Mouse (Mus musculus) ES-CJ7 (cell line): ENCODE measurements around the gene Mettl14.
"Not testable (repeated sequence)": the region's sequence is repeated elsewhere in the genome, so short reads cannot be mapped to it uniquely, and the experiment has no call there.

ENCODE experiments used
- DNase-seq: peaks from one replicate; pipeline ENCODE4 v3.0.0; 2011; ENCODE audit warnings: low read depth, low spot score

Mettl14 gene

DNA sequence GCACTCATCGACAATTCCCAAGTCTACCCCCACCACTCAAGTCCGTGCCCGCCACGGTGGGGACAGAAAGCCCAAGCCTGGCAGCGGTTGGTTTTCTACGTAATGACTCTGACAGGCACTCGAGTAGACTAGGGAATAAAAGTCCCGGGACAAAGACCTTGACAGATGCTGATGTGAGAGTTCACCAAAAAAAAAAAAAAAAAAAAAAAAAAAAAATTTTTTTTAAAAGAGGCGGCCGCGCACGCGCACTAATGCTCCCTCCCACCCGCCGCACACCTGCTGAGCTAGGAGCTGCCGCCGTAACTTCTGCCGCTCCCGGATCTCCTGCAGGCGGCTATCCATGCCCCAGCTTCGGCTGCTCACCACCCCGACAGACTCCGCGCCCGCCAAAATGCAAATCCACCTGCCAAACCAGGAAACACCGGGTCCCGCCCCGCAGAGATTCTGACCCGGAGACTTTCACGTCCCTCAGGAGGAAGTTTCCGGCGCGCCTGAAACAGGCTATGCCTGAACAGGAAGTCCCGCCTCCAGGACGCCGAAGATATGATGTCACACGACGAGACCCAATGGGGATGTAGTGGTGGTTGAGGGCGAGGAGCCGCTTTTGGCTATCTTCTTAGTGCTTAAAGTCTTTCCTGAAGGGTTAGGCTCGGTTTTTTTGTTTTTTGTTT, at the start of gene Mettl14:
Mettl14 (minus strand) TSS at position 623 of the 671 bp plus-strand sequence.
- peak; percentile 98 for DNase-seq

GRCm38 (mm10) chr3:123433362-123433761, 47.5 kb upstream of the Mettl14 start:
- no peak for DNase-seq

GRCm38 (mm10) chr3:123431951-123432674, 46.2 kb upstream of the Mettl14 start:
- no peak for DNase-seq

DNA sequence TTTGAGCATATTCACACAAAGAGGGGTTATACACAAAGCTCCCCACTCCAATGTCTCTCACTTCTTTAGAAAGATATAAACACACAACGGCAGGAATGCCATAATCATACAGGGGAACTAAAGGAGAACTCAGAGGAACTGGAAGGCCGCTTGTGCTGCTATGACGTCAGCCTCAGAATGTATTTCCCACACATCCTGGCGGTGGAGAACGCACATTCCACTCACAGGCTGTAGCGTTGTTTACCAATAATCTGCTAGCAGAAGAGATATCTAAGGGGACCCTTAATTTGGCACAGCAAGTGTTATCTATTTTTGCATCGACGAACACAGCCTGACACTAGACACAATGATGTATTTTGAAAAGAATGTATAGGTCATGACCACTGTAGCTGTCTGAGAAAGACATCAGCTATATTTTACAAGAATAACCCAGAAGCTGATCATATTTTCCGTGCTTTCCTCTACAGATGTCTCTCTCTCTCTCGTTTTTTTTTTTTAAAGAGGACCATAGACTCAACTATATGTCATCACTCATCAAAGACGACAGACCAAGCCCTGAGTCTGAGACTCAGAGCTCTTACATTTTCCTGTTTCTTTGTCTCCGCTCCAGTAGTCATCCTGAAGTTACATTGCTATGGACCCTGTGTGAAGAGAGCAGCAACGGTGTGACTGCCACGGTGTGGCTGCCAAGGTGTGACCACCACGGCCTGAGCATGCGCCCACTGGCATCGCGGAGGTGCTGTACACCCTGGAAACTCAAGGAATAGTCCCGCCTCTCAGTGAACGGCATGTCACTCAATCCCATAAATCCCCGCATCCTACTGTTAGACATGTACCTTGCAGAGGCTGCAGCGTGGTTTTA, 43.9 kb upstream of the Mettl14 start:
- no peak for DNase-seq

- DNase-seq, result no peak
Observed at GRCm38 (mm10) chr3:123428005-123428404, 42.1 kb upstream of the Mettl14 start.

GRCm38 (mm10) chr3:123425647-123426046, 39.7 kb upstream of the Mettl14 start:
- DNase-seq, result no peak

- DNase-seq, result no peak
Observed at GRCm38 (mm10) chr3:123413173-123413572, 27.3 kb upstream of the Mettl14 start.

- DNase-seq, result no peak
Observed at GRCm38 (mm10) chr3:123411821-123412578, 26.1 kb upstream of the Mettl14 start.

DNA sequence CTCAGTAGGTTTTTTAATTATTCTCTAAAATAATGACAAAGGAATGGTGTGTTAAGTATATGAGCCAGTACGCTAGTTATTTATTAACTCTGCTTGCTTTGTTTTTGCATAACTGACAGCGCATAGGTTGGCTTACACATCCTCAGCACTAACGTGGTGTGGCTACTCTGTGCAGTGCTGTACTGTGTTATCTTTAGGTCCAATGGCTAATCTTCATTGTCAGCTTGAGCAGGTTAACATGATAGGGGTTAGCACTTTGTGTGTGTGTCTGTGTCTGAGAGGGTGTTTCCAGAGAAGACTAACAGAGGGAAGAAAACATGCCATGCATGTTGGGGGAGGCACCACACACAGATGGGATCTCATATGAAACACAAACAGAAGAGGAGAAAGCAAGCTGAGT, 19.0 kb upstream of the Mettl14 start:
- no peak for DNase-seq

DNA sequence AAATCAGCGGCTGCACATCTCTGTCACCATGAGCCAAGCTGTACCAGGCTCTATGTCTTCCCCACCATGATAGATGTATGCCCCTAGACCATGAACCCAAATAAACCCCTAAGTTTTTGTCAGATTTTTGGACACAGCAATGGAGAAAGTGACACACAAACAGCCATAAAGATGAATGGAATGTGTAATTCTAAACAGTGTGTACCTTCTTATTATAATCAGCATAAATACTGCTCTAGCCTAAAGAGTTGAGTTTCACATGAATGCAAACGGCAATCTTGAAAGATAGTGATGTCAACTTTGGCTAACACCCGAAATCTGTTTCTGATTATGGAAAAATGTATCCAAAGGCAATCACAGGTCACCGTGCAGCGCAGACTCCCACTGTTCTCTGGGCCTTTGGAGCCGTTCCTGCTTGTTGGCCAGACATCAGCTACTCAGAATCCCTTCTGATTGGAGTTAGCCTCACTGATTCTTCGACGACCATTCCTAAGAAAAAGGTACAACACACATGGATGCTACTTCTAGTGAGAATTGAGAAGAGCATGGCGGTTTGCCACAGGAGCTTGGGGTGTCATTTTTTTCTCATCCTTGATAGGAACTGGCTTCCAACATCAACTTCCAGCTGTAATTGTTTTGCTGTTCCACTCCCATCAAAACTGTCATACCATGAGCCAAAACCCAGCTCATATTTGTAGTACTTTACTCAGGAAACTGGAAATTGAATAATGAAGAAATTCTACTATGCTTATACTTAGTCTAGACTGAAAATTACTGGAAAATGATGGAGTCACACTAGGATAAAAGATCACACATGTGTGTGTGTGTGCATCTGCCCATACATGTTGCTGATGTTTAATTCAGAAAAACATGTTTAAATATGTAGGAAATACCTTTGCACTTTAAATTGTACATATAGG, 11.9 kb upstream of the Mettl14 start:
- DNase-seq, result no peak

DNA sequence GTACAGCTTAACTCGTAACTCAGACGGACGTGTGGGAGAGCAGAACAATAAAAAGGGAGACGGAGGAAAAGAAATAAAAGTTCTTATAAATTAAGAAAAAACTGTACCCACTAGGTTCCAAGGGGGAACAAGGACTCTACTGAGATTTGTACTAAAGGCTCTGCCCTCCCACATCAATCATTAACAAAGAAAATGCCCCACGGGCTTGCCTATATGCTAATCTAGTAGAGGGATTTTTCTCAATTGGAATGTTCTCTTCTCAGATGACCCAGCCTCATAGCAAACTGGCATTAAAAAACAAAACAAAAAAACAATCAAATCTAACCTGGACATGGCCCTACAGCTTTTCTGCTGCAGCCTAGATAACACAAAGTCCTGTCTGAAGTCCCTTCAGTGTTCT, 9.7 kb upstream of the Mettl14 start:
- no peak for DNase-seq

- DNase-seq, result no peak
Observed at GRCm38 (mm10) chr3:123391180-123391579, 5.3 kb upstream of the Mettl14 start.

GRCm38 (mm10) chr3:123386157-123386780, 361 bp upstream of the Mettl14 start:
- not testable (repeated sequence) for DNase-seq

- no peak for DNase-seq
Observed at GRCm38 (mm10) chr3:123385118-123385485, 806 bp downstream of the Mettl14 start.

GRCm38 (mm10) chr3:123384435-123384834, 1.5 kb downstream of the Mettl14 start:
- no peak for DNase-seq

DNA sequence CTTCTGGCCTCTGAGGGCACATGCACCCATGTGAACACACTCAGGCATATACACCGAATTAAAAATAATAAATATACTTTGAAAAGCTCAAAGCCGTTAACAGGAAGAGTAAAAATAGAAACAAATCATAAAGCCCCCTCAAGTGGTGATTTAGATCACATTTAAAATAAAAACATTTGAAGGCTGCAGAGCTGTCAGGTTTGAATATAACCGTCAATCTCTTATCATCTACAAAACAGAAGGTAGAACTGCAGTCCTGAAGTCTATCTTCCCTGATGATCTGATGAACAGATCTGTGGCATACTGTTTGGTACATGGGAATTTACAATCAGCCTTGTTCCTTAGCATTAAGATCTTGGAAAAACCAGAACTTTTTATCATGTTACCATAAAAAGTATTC, 9.3 kb downstream of the Mettl14 start:
- DNase-seq, result no peak

DNA sequence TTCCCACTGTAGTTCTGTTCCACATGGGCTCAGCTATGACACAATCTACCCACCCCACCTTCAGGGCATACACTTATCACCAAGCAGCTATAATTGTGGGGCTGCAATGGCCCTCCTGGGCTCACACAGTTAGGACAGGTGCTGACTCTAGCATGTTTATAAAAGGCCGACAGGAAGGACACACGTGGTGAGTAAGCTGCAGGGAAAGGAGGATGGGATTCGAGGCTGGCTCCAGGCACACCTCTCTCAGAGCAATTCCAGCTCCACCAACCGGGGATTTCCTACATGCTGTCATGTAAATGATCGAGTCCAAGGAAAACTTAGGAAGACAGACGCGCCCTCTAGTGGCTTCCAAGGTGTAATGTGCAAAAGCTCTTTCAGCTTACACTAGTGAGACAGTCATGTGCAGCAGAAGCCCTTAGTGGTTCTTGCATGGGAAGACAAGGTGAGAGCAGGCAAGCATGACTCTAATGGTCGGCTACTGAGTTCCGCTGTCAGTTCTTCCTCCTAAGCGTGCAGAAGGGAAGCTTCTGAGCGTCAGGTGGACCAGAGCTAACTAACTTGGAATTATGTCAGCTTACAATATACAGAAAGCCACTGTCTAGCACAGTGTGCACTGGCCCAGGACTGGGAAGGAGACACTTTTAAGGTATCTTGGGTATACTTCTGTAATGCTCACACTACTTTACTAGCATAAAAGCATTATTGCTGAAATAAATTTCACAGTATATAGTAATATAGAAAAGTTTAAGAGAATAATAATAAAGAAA, 14.0 kb downstream of the Mettl14 start:
- peak; percentile 96 for DNase-seq

DNA sequence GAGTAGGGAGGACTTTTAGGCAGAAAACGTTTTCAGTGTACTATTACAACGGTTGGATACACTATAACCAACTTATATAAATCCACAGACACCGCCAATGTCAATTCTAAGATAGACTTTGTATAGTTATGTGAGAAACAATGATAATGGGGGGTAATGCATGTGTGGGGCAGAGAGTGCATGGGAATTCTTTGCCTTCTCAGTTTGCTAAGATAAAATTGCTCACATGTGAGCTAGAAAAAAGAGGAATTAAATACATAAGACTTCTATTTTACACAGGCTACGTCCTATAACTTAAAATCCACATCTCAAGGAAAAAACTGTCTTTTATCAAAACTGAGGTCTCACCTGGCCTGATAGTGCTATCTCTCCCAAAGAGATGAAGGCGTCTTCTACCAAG, 15.0 kb downstream of the Mettl14 start:
- no peak for DNase-seq

- DNase-seq, result peak; percentile 19
Observed at GRCm38 (mm10) chr3:123369161-123369560, 16.7 kb downstream of the Mettl14 start.
